Mouse (Mus musculus): ENCODE measurements around the gene Gm2016.
"Not testable (repeated sequence)": the region's sequence is repeated elsewhere in the genome, so short reads cannot be mapped to it uniquely, and the experiment has no call there.

Gm2016 gene

DNA sequence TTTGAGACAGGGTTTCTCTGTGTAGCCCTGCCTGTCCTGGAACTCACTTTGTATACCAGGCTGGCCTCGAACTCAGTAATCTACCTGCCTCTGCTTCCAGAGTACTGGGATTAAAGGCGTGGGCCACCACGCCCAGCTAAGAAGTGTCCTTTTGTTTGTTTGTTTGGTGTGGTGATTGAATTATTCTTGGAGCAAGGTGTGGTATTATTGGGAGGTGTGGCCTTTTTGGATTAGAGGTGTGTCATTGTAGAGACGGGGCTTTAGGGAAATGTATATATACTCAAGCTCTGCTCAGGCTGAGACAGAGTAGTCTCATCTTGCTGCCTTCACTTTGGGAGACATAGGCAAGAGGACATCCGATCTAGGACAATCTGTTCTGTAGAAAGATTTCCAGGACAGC lies at the start of gene Gm2016:
TSS of gene Gm2016 (plus strand) at position 301 of the 400 bp plus-strand sequence.
- not testable (repeated sequence) for DNase-seq (ENCODE audit: low spot score in 2 of 2)

DNA sequence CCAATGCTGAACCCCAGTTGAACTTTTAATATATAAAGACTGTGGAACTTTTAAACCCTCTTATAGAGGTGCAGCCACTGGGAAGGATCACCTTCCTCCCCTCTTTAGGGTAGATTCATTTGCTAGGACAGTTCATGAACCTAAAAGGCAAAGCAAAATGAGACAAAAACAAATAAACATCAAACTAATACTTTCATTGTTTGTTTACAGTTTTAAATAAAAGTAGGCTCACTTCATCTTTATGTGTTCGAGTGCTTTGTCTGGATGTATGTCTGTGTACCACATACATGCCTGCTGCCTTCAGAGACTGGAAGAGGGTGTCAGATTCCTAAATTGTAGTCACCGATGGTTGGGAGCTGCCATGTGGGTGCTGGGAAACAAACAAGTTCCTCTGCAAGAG lies 31.6 kb upstream of the Gm2016 start, which contains the start of gene Gm2001:
TSS of gene Gm2001 (minus strand) at position 101 of the 400 bp plus-strand sequence.
- DNase-seq (ENCODE audit: low spot score in 2 of 2): not testable (repeated sequence)

DNA sequence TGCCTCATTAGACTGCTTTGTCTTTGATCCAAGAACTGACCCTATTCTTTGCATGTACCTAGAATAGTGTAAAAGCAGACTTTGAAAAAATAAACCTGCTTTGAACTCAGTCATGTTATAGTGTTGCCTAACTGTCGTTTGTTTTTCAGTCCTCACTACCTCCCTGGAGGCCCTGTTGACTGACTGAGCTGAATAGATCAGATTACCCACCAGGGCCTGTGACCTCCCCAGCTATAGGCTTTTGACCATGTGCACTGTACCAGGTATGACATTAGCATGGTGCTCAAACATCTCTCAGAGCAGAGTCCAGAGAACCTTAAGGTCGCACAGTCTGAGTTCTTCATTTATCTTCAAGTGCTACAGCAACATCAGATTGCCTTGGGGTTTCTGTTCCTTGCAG lies 23.2 kb upstream of the Gm2016 start:
- not testable (repeated sequence) for DNase-seq (ENCODE audit: low spot score in 2 of 2)

DNA sequence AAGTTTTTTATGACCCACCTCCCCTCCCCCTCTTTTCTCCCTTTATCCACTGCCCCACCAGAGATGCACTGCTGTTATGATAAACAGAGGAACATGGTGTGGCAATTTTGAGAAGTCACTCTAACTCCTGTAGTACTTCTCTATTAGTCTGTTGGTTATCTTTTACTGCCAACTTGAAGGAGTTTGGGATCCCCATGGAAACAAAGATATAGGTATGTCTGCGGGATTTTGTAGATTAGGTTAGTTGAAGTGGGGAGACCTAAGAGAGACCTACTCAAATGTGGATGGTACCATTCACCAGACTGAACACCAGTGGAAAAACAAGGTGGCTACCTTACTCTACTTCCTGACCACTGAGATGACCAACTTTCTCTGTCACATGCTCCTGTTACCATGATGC lies 17.8 kb upstream of the Gm2016 start:
- not testable (repeated sequence) for DNase-seq (ENCODE audit: low spot score in 2 of 2)

DNA sequence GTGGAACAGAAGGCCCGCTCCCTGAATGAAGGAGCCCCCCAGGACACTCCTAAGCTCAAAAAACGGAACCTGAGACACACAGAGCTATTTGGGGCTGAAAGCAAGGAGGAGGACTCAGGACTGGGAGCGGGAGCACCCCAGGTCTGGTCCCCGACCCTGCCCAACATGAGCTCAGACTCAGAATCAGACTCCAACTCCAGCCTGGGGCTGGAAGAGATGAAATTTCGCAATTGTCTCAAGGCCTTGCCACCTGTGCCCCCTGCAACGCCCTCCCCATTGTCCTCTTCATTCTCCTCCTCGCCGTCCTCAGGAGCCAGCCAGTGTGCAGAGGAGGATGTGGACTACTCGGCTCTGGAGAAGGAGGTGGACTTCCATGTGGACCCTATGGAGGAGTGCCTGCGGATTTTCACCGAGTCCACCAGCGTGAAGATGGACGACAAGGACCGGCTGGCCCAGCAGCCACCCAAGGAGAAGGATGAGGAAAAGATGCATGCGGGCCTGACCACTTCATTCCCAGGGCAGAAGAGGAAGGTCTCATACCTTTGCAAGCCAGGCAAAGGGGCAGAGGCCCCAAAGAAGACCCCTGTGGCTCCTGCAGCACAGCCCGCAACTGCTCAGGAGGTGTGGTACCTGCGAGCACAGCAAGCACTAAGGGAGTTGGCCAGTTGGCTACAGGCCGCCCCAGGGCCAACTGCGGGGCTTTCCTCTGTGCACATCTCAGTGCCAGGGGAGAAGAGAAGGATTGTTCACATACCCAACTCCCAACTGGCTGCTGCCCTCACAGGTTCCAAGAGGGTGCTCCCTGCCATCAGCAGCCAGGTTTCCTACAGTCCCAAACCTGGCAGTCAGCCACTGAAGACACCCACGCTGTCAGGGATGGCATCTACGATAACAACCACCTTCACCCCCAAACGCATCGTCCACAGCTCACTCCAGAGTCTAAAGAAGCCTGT lies 11.9 kb upstream of the Gm2016 start:
- peak; percentile 18 to 69 for DNase-seq (ENCODE audit: low spot score in 2 of 2)

DNA sequence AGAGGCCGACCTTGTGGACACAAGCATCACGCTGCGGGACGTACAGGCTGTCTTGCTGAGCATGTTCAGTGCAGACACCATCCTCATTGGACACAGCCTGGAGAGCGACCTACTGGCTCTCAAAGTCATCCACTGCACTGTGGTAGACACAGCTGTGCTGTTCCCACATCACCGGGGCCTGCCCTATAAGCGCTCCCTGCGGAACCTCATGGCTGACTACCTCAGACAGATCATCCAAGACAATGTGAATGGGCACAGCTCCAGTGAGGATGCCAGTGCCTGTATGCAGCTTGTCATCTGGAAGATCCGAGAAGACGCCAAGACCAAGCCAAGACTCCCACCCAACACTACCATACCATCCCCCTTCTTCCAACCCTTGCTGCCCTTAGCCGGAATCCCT lies 10.2 kb upstream of the Gm2016 start:
- peak in 1 of 2 experiments; percentile 60 for DNase-seq (ENCODE audit: low spot score in 2 of 2)

DNA sequence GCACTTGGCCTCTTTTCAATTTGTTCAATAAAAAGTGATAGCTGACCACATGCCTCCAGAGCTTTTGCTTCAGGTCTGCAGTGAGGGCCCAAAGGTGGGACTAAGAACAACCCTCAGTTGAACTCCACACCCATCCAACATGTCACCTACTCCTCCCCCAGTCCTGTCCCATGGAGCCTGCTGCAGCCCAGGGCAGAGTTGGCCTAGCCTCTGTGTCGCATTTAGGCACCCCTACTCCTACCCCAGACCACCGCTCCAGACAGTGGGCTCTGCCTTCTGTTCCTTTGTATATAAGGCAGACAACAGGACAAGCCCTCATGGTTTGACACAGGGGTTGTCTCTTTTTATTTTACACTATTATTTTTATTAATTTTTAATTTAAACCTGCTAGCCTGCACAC lies 9.8 kb upstream of the Gm2016 start:
- not testable (repeated sequence) for DNase-seq (ENCODE audit: low spot score in 2 of 2)

DNA sequence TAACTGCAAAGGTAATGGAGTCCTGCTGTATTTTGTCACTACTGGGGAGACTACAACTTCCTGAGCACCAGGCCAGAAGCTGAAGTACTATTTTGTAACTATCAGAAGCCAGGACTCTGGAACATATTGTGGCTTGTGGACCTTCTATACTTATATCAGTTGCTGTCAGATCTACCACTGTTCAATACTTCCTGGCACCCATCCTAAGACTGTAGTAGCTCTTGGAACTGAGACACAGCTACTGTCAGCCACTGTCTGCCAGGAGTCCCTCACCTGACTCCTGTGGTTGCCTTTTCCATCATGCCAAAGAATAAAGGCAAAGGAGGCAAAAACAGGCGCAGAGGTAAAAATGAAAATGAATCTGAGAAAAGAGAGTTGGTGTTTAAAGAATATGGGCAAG lies 21.2 kb downstream of the Gm2016 start, which contains the start of gene Gm2022:
TSS of gene Gm2022 (plus strand) at position 301 of the 400 bp plus-strand sequence.
- DNase-seq (ENCODE audit: low spot score in 2 of 2): not testable (repeated sequence)

DNA sequence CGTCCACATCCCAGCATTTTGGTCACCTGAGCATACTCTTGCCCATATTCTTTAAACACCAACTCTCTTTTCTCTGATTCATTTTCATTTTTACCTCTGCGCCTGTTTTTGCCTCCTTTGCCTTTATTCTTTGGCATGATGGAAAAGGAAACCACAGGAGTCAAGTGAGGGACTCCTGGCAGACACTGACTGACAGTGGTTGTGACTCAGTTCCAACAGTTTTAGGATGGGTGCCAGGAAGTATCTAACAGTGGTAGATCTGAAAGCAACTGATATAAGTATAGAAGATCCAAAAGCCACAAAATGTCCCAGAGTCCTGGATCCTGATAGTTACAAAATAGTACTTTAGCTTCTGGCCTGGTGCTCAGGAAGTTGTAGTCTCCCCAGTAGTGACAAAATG lies 45.8 kb downstream of the Gm2016 start, which contains the start of gene Gm2035:
TSS of gene Gm2035 (minus strand) at position 137 of the 400 bp plus-strand sequence.
- not testable (repeated sequence) for DNase-seq (ENCODE audit: low spot score in 2 of 2)

Data from spleen, postnatal 4 days (tissue).